21 mouse cellular contexts compared by ENCODE assay signal in the genomic region with DNA sequence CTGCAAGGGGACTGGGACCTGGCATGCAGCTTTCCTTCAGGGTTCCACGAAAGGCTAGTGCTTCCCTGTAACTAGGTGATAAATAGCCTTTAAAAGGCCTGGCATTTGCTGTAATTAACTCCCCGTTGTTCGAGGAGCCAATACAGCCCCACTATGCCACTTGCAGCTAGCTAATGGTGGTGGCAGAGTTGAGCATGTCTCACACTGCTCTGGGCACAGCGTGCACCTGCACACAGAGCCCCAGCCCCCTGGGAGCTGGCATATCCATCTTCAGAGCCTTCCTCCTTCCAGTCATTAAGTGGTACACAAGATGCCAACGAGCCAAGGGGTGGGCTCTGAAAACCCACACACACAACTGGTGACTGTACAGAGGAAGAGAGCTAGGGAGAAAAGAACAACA. TPM values are rescaled to one million over a fixed set of nuclear protein-coding genes. Genes with fewer than 3 reads are reported as not detected.
A peak's percentile ranks its signal among the peaks of the same experiment; 100 is the strongest.
DNase-seq lines count a peak whose midpoint lies in the region; ATAC-seq and TF ChIP-seq lines count a peak whose summit lies in the region.
"Had no signal": no experiment of that assay in that cellular context is flagged by ENCODE, and none has a peak within 500 bp of the region (broad histone marks: within the 10 kb centered on the region; RNA-seq: fewer than 3 reads in every experiment).

No protein-coding gene starts in this region.

- peaks cover 8% of the 10 kb centered on the region; the same call in 1 of the 2 replicates for H3K36me3 ChIP-seq in forebrain, embryonic 14.5 days (ENCODE audit: control insufficient read depth, insufficient read depth, low read length)
- H3K36me3 ChIP-seq in hindbrain, embryonic 15.5 days, result peaks cover 18% of the 10 kb centered on the region
- peaks cover 9% of the 10 kb centered on the region for H3K36me3 ChIP-seq in midbrain, embryonic 16.5 days (ENCODE audit: control insufficient read depth, insufficient read depth, low read length)
- H3K36me3 ChIP-seq in embryonic facial prominence, embryonic 10.5 days (replicated peaks), result no peaks in the 10 kb centered on the region
- H3K36me3 ChIP-seq: heart, embryonic 15.5 days had no signal

- H3K4me1 ChIP-seq in forebrain, embryonic 14.5 days (ENCODE audit: control insufficient read depth, insufficient read depth, low read length), result peaks cover 14% of the 10 kb centered on the region
- peaks cover 50% of the 10 kb centered on the region for H3K4me1 ChIP-seq in hindbrain, embryonic 15.5 days (replicated peaks)
- H3K4me1 ChIP-seq in midbrain, embryonic 16.5 days (ENCODE audit: control insufficient read depth, insufficient read depth, low read length), result peaks cover 27% of the 10 kb centered on the region
- peaks cover 16% of the 10 kb centered on the region for H3K4me1 ChIP-seq in embryonic facial prominence, embryonic 10.5 days
- H3K4me1 ChIP-seq: heart, embryonic 15.5 days had no signal

- H3K27me3 ChIP-seq in forebrain, embryonic 14.5 days (replicated peaks; ENCODE audit: control insufficient read depth, insufficient read depth, low read length), result no peaks in the 10 kb centered on the region
- H3K27me3 ChIP-seq in hindbrain, embryonic 15.5 days, result no peaks in the 10 kb centered on the region
- no peaks in the 10 kb centered on the region for H3K27me3 ChIP-seq in midbrain, embryonic 16.5 days (ENCODE audit: control insufficient read depth, insufficient read depth, low read depth, low read length)
- peaks cover 35% of the 10 kb centered on the region for H3K27me3 ChIP-seq in embryonic facial prominence, embryonic 10.5 days (replicated peaks; ENCODE audit: low read depth, poor library complexity, severe bottlenecking)

- no peak overlapping the region for H3K4me3 ChIP-seq in forebrain, embryonic 14.5 days (ENCODE audit: low read depth, low read length)
- no peak overlapping the region for H3K4me3 ChIP-seq in hindbrain, embryonic 15.5 days
- no peak overlapping the region for H3K4me3 ChIP-seq in midbrain, embryonic 16.5 days (ENCODE audit: low read depth, low read length)
- H3K4me3 ChIP-seq in embryonic facial prominence, embryonic 10.5 days, result no peak overlapping the region
- H3K4me3 ChIP-seq: erythroblast, embryonic 14.5 days; heart, embryonic 15.5 days; limb, embryonic 13.5 days had no signal

- no peaks in the 10 kb centered on the region for H3K9me3 ChIP-seq in forebrain, embryonic 14.5 days (replicated peaks; ENCODE audit: control insufficient read depth, low read length)
- no peaks in the 10 kb centered on the region for H3K9me3 ChIP-seq in hindbrain, embryonic 15.5 days
- no peaks in the 10 kb centered on the region for H3K9me3 ChIP-seq in midbrain, embryonic 16.5 days (replicated peaks; ENCODE audit: control insufficient read depth, low read length, poor library complexity, severe bottlenecking)
- no peaks in the 10 kb centered on the region for H3K9me3 ChIP-seq in embryonic facial prominence, embryonic 10.5 days
- H3K9me3 ChIP-seq: heart, embryonic 15.5 days; limb, embryonic 13.5 days had no signal

- H3K9ac ChIP-seq in forebrain, embryonic 14.5 days (ENCODE audit: low read length), result peak overlapping the region; percentile 35; the same call in 1 of the 2 replicates
- peak overlapping the region; percentile 6; the same call in 1 of the 2 replicates for H3K9ac ChIP-seq in hindbrain, embryonic 15.5 days
- no peak overlapping the region for H3K9ac ChIP-seq in midbrain, embryonic 16.5 days (ENCODE audit: low read depth, low read length)
- H3K9ac ChIP-seq: heart, embryonic 15.5 days; limb, embryonic 13.5 days had no signal

- DNase-seq in brain, embryonic 14.5 days (ENCODE audit: low read depth), result peak; percentile 71
- DNase-seq in forebrain, embryonic 14.5 days (ENCODE audit: low spot score), result peak; percentile 52
- no peak for DNase-seq in embryonic facial prominence, embryonic 10.5 days (ENCODE audit: low spot score)
- DNase-seq in frontal cortex, adult 2 months (ENCODE audit: extremely low spot score in 1 of 2, low spot score in 1 of 2), result no peak
- DNase-seq in adrenal gland, postnatal 14 days, result no peak
- DNase-seq: adrenal gland, adult 8-10 months; cerebellum, adult 9-11 months; right cerebral cortex, postnatal 25 days; thymus, adult 2 months had no signal

- 30% methylated on average over 5 of the region's 5 CpGs for WGBS in forebrain, embryonic 14.5 days
- WGBS in hindbrain, embryonic 15.5 days, result 26% methylated on average over 5 of the region's 5 CpGs
- 58% methylated on average over 5 of the region's 5 CpGs for whole genome bisulfite sequencing in midbrain, embryonic 16.5 days
- WGBS in embryonic facial prominence, embryonic 10.5 days, result 86% methylated on average over 5 of the region's 5 CpGs

- no peak for ATAC-seq in forebrain, embryonic 14.5 days
- peak; percentile 44; the same call in 1 of the 2 replicates for ATAC-seq in hindbrain, embryonic 15.5 days (ENCODE audit: low FRiP score, low read depth)
- no peak for ATAC-seq in midbrain, embryonic 16.5 days
- no peak for ATAC-seq in monocyte, adult 5-6 weeks (replicated peaks; ENCODE audit: insufficient number of reproducible peaks, low FRiP score, low TSS enrichment, poor library complexity, severe bottlenecking)

- no peak for TF ChIP-seq POLR2A in brain, embryonic 14.5 days (IDR thresholded peaks at IDR 0.05; ENCODE audit: borderline replicate concordance, extremely low read depth, insufficient read depth, insufficient read length, poor library complexity, severe bottlenecking)

- TF ChIP-seq CTCF in brain, embryonic 14.5 days (IDR thresholded peaks at IDR 0.05; ENCODE audit: borderline replicate concordance, extremely low read depth, insufficient read depth, insufficient read length), result no peak

- H3K27ac ChIP-seq in forebrain, embryonic 14.5 days (ENCODE audit: low read depth, low read length), result peak overlapping the region; percentile 66; the same call in 1 of the 2 replicates
- H3K27ac ChIP-seq in hindbrain, embryonic 15.5 days (replicated peaks), result peak overlapping the region; percentile 66
- peak overlapping the region; percentile 36; the same call in 1 of the 2 replicates for H3K27ac ChIP-seq in midbrain, embryonic 16.5 days (ENCODE audit: low read length)
- H3K27ac ChIP-seq in embryonic facial prominence, embryonic 10.5 days (replicated peaks), result no peak overlapping the region
- H3K27ac ChIP-seq: heart, embryonic 15.5 days; limb, embryonic 13.5 days had no signal

- H3K4me2 ChIP-seq in forebrain, embryonic 14.5 days (ENCODE audit: low read length), result no peak overlapping the region
- peak overlapping the region; percentile 33; the same call in 1 of the 2 replicates for H3K4me2 ChIP-seq in hindbrain, embryonic 15.5 days
- H3K4me2 ChIP-seq in midbrain, embryonic 16.5 days (ENCODE audit: low read length), result no peak overlapping the region
- H3K4me2 ChIP-seq: heart, embryonic 15.5 days; limb, embryonic 13.5 days had no signal

RNA-seq across cellular contexts. Expression of a gene that starts 4.9 kb away (rescaled TPM):
- polyA plus RNA-seq in brain, embryonic 14.5 days (2012; rRNA removed), result 18.8 and 38.2 TPM in 2 replicates
- polyA plus RNA-seq in forebrain, embryonic 14.5 days (2014; fragmentation: Nextera tagmentation; extraction: Ambion mirVana), result 48.7 and 58.2 TPM in 2 replicates
- 54.7 and 58.8 TPM in 2 replicates for polyA plus RNA-seq in hindbrain, embryonic 15.5 days (2015; fragmentation: Nextera tagmentation; extraction: Ambion mirVana)
- 63.8 and 64.4 TPM in 2 replicates for polyA plus RNA-seq in midbrain, embryonic 16.5 days (2015; fragmentation: Nextera tagmentation; extraction: Ambion mirVana)
- total RNA-seq in monocyte, adult 5-6 weeks (2017), result 1.3 to 2.5 TPM (median 1.3 TPM) in 3 replicates
- 8.2 and 9.0 TPM in 2 replicates for polyA plus RNA-seq in embryonic facial prominence, embryonic 10.5 days (2016; fragmentation: Nextera tagmentation; extraction: Ambion mirVana)
- polyA plus RNA-seq in frontal cortex, adult 2 months (2012; rRNA removed), result 31.7 and 34.8 TPM in 2 replicates
- 1.4 and 2.1 TPM in 2 replicates for total RNA-seq in adrenal gland, postnatal 14 days (2021)

RNA-seq across cellular contexts. Expression of a gene that starts 45.9 kb away (rescaled TPM):
- 0.06 and 0.26 TPM in 2 replicates for polyA plus RNA-seq in brain, embryonic 14.5 days (2012; rRNA removed)
- polyA plus RNA-seq in forebrain, embryonic 14.5 days (2014; fragmentation: Nextera tagmentation; extraction: Ambion mirVana), result 0.37 and 0.53 TPM in 2 replicates
- polyA plus RNA-seq in hindbrain, embryonic 15.5 days (2015; fragmentation: Nextera tagmentation; extraction: Ambion mirVana), result 1.5 and 1.8 TPM in 2 replicates
- polyA plus RNA-seq in midbrain, embryonic 16.5 days (2015; fragmentation: Nextera tagmentation; extraction: Ambion mirVana), result 0.25 and 0.29 TPM in 2 replicates
- total RNA-seq in monocyte, adult 5-6 weeks (2017), result not detected in 3 replicates
- 0.15 TPM in 1 of 2 replicates, not detected in the other for polyA plus RNA-seq in embryonic facial prominence, embryonic 10.5 days (2016; fragmentation: Nextera tagmentation; extraction: Ambion mirVana)
- polyA plus RNA-seq in frontal cortex, adult 2 months (2012; rRNA removed), result not detected in 2 replicates
- not detected in 2 replicates for total RNA-seq in adrenal gland, postnatal 14 days (2021)
- total RNA-seq: adrenal gland, adult 8-10 months; gastrocnemius, adult 18-20 months; granulocyte monocyte progenitor cell, adult 5-6 weeks; layer of hippocampus, adult 8-10 months had no signal
- polyA plus RNA-seq: C2C12; erythroblast, embryonic 14.5 days; heart, embryonic 15.5 days; kidney, embryonic 14.5 days; limb, embryonic 13.5 days; liver, embryonic 16.5 days had no signal

RNA-seq across cellular contexts. Expression of a gene that starts 56.6 kb away (rescaled TPM):
- polyA plus RNA-seq in brain, embryonic 14.5 days (2012; rRNA removed), result 51.9 and 73.3 TPM in 2 replicates
- polyA plus RNA-seq in forebrain, embryonic 14.5 days (2014; fragmentation: Nextera tagmentation; extraction: Ambion mirVana), result 10.5 and 11.1 TPM in 2 replicates
- polyA plus RNA-seq in hindbrain, embryonic 15.5 days (2015; fragmentation: Nextera tagmentation; extraction: Ambion mirVana), result 21.9 and 24.1 TPM in 2 replicates
- polyA plus RNA-seq in midbrain, embryonic 16.5 days (2015; fragmentation: Nextera tagmentation; extraction: Ambion mirVana), result 24.7 and 27.3 TPM in 2 replicates
- total RNA-seq in monocyte, adult 5-6 weeks (2017), result not detected in 3 replicates
- polyA plus RNA-seq in embryonic facial prominence, embryonic 10.5 days (2016; fragmentation: Nextera tagmentation; extraction: Ambion mirVana), result 0.96 and 1.2 TPM in 2 replicates
- 64.9 and 66.8 TPM in 2 replicates for polyA plus RNA-seq in frontal cortex, adult 2 months (2012; rRNA removed)
- 5.0 and 5.3 TPM in 2 replicates for total RNA-seq in adrenal gland, postnatal 14 days (2021)
- polyA plus RNA-seq: C2C12; erythroblast, embryonic 14.5 days had no signal

Comparison
In these comparisons a context has a peak if more than half of its experiments do, and no peak if none do; other contexts are left out.
1. DNase-seq: peak in brain, embryonic 14.5 days (single experiment) and forebrain, embryonic 14.5 days (single experiment); none in embryonic facial prominence, embryonic 10.5 days (single experiment), frontal cortex, adult 2 months (0 of 2) and adrenal gland, postnatal 14 days (single experiment).